Mouse (Mus musculus): ENCODE results near the gene Cars2.
"Not testable (repeated sequence)": the region's sequence is repeated elsewhere in the genome, so short reads cannot be mapped to it uniquely, and the experiment has no call there.

The Cars2 gene

GRCm38 (mm10) chr8:11470694-11471093 lies 79.9 kb downstream of the Cars2 start:
- no peak for DNase-seq

GRCm38 (mm10) chr8:11469095-11469494 lies 81.5 kb downstream of the Cars2 start:
- DNase-seq, result peak in 1 of 2 experiments; percentile 59

- DNase-seq, result not testable (repeated sequence)
Measured at GRCm38 (mm10) chr8:11466528-11466927, 84.1 kb downstream of the Cars2 start.

GRCm38 (mm10) chr8:11465619-11466018 lies 85.0 kb downstream of the Cars2 start:
- DNase-seq, result no peak

- no peak for DNase-seq
Measured at GRCm38 (mm10) chr8:11464707-11464964, 85.9 kb downstream of the Cars2 start.

Data from lung, postnatal 4 days (tissue).